Mouse (Mus musculus) brain, embryonic 18.5 days (tissue): Measurements from ENCODE around the gene Dclk3.

Source experiments
- DNase-seq: peaks from one replicate; pipeline ENCODE4 v3.0.0-alpha.2; 2012; ENCODE audit warnings: low read depth, low spot score

Dclk3 gene

GRCm38 (mm10) chr9:111486645-111487477 lies 48.0 kb downstream of the Dclk3 start:
- DNase-seq = no peak

DNA sequence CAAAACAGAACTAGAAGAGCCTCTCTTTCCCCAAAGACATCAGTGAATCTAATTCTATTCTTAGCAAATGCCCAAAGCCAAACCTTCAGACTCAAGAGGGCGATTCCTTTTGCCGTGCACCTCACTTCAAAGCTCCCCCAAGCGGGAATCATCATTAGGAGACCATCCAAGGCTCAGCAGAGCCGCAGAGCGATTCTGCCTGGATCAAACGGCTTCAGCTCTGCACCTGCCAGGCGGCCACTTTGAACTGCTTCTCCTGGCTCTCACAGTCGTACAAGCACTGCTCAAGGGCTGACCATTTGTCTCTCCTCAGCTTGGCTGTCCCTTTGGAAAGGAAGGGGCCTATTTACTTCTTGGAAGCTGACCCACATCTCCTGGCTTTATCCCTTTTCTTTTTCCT lies 51.7 kb downstream of the Dclk3 start:
- no peak for DNase-seq

DNA sequence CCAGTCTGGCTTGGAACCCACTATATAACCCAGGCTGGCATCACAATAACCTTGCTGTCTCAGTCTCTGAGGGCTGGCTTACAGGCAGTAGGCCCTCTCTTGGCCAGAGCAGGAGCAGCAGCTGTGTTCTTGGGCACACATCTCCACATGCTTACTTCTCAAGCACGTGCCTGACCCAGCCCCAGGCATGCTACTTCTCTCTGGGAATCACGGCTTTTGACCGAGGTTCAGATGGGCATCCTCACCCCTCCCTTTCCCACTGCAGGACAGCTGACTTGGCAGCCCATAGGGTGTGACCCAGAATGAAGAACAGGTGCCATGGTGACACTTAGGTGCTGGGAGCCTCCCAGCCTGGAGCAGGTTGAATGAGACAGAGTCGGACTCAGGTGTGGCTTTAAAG lies 52.4 kb downstream of the Dclk3 start:
- no peak for DNase-seq

DNA sequence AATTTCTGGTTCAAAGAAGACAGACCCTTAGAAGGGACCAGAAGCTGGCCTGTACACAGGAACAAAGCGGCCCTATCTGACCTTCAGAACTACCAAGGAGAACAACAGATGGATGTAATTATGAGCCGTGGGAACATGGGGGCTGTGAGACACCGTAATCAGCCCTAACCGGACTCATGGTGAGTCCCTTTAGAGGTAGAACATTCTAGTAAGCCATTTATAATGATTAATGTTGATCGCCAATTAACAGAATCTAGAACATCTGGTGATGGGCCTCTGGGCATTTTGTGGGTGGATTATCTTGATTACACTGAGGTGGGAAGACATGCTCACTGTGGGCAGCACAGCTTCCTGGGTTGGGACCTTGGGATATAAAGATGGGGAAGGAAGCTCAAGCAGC lies 54.6 kb downstream of the Dclk3 start:
- DNase-seq = no peak

DNA sequence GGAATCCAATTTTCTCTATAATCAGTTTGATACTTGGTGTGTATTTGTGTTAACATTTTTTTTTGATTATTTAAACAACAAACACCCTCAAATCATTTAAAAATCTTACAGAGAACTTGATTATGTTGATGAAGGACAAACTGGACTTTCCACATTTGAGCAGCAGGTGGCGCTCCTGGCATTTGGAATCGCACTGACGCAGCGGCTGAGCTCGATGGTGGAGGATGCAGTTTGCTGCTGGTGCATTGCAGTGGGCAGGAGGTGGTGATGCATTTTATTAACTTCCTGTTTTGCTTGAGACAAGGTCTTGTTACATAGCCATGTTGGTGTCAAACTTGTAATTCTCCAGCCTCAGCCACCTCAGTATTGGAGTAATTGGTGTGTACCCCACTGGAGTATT lies 56.7 kb downstream of the Dclk3 start:
- no peak for DNase-seq

DNA sequence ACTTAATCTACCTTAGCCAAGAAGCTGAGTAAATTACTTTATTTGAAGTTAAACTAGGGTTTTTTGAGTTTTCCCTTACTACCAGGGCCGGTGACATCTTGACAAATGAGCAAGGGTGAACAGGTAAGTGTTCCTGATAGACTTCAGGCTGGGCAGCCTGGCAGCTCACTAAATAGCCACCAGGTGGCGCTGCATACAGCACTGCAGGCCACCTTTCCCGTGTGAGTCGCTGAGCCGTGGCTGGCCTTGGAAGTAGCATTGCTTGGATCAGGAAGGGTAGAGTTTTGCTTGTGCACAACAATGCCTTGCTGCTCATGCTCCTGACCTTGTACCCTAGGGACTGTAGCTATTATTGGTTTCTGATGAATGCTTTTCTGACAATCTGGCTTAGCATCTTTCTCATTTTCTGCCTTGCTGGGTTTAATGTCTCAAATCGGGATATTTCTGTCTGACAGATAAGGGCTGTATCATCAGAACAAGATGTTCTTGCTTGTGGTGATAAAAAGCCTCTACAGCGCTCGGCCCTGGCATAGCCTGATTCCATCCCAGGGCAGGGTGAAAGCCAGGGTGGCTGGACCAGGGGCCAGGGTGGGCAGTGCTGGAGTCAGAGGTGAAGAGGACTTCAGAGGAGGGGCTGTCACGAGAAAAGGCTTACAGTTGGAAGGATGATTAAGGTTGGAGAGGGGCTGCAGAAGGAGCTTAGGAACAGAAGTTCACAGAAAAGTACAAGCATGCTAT lies 58.4 kb downstream of the Dclk3 start:
- no peak for DNase-seq

- no peak for DNase-seq
Observed at GRCm38 (mm10) chr9:111500211-111500610, 61.3 kb downstream of the Dclk3 start.

GRCm38 (mm10) chr9:111506075-111506474 lies 67.2 kb downstream of the Dclk3 start:
- DNase-seq = no peak

DNA sequence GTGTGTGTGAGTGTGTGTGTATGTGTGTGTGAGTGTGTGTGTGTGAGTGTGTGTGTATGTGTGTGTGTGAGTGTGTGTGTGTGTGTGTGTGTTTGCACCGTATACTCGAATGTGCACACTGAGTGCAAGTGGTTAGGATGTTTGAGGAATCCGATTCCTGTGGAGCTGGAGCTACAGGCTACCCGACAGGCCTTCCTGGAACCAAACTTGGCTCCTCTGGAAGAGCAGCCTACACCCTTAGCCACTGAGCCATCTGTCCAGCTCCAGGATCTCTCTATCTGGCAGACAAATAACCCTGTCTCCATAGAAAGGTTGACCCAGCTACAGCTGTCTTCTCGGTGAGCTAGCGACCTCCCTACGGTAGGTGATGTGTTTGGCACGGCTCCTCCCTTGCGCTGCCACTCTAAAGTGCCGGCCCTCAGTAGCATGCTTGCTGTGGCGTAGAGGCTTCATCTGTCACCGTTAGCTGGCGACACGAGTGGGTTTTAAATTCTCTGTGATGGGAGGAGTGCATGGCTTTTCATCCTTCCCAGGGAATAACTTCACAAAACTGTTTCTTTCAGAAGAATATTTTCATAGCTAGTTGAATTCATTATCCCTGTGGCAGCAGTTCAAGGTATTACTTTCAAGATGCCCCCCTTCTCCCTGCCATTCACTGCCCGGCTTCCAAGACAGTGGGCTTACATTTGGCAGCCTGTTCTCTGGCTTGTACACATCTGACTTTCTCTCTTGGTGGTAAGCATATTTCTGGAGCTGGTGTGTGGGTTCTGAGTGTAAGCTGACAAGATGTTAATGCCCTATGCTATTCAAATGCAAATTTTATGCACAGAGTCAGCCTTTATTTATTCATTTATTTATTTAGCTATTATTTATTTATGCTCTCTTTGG lies 75.9 kb downstream of the Dclk3 start:
- peak; percentile 20 for DNase-seq

- no peak for DNase-seq
Observed at GRCm38 (mm10) chr9:111515536-111515935, 76.7 kb downstream of the Dclk3 start.

DNA sequence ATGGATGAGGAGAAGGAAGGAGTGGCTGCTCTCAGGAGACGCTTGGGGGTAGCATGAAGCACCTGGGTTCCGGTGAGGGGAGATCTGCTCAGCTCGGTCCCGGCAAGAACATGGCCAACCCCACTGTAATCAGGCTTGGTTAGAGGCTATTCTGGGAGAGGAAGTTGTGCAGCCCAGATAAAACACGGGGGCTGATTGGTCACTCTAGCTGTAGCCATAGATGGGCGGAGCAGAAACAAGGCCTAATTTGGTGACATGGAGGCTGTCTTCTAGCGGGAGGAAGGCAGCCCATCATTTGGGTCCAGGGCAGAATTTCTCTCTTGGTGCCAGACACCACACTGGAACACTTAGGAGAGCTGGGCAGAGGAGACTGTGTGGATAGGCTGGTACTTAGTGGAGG lies 83.3 kb downstream of the Dclk3 start:
- DNase-seq = no peak

- no peak for DNase-seq
Observed at GRCm38 (mm10) chr9:111523111-111523510, 84.2 kb downstream of the Dclk3 start.

DNA sequence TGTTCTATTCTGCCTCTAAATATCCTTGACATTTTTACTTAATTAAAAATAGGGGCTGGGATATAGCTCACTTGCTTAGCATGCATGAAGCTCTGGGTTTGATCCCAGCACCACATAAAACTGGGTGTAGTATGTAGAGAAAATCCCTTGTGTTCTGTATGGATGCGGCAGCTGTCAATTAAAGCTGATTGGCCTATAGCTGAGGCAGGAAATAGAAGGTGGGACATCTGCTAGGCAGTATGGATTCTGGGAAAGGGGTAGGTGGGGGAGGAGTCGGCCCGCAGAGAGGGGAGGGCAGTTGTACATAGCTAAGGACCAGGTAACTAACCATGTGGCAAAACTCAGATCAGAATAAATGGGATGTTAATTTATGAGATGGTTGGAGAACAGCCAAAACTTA lies 85.0 kb downstream of the Dclk3 start:
- DNase-seq = no peak

DNA sequence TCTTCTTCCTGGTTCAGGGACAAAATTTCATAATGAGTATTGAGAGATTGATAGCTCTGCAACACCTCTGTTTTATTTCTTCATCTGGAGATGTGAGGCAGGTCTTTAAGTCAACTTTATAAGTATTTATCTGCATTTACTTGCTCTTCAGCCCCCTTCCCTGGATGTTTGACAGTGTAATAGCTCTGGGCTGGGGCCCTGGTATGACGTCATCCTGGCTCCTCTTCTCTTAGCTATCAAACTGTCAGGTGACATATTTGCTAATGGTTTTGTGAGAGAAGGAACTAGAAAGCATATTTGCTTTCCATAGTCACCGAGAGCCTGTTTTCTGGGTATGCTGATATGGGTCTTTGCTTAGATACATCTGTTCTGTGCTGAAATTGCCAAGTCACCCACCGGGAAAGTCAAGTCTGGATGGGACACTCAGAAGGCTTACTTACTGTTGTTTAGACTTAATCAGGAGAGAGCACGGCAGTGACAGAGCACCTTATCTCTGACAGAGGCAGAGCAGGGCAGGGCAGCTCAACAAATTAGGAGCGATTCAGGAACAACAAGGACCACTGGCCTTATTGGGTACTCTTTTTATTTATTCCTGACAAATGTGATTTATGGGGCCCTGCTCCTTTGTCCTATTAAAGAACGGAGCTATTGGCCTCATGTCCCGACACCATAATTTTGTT lies 96.0 kb downstream of the Dclk3 start:
- no peak for DNase-seq

GRCm38 (mm10) chr9:111535445-111536064 lies 96.7 kb downstream of the Dclk3 start:
- no peak for DNase-seq
